Comparison of ENCODE assay signal across 15 mouse cellular contexts in genomic region chr14:27070758-27071157, GRCm38 (mm10). TPM values are rescaled to one million over a fixed set of nuclear protein-coding genes. Genes with fewer than 3 reads are reported as not detected.
DNase-seq lines count a peak whose midpoint lies in the region; ATAC-seq and TF ChIP-seq lines count a peak whose summit lies in the region.
"Had no signal": no experiment of that assay in that cellular context is flagged by ENCODE, and none has a peak within 500 bp of the region (broad histone marks: within the 10 kb centered on the region; RNA-seq: fewer than 3 reads in every experiment).

No protein-coding gene starts in this region.

- H3K4me3 ChIP-seq in neural tube, embryonic 14.5 days (ENCODE audit: low read depth, low read length), result no peak overlapping the region
- no peak overlapping the region for H3K4me3 ChIP-seq in embryonic fibroblast, embryonic 13.5 days (ENCODE audit: insufficient read depth, low read length)
- no peak overlapping the region for H3K4me3 ChIP-seq in stomach, postnatal 0 days (ENCODE audit: low read depth, low read length)
- no peak overlapping the region for H3K4me3 ChIP-seq in cerebellum, adult 2 months (replicated peaks; ENCODE audit: insufficient read depth, low read depth, low read length)
- H3K4me3 ChIP-seq: left cerebral cortex, adult 2 months had no signal

- no peak overlapping the region for H3K4me2 ChIP-seq in neural tube, embryonic 14.5 days (ENCODE audit: low read depth, low read length)
- no peak overlapping the region for H3K4me2 ChIP-seq in stomach, postnatal 0 days (replicated peaks; ENCODE audit: low read depth)
- H3K4me2 ChIP-seq: lung, embryonic 14.5 days; midbrain, embryonic 11.5 days had no signal

- no peak for DNase-seq in neural tube, embryonic 10.5 days (ENCODE audit: extremely low spot score, low spot score)
- peak; percentile 58 to 82 for DNase-seq in kidney, postnatal 25 days
- DNase-seq in stomach, postnatal 0 days (ENCODE audit: low spot score), result peak; percentile 52
- no peak for DNase-seq in cerebellum, adult 18-20 months
- no peak for DNase-seq in adrenal gland, adult 8-10 months
- no peak for DNase-seq in cerebellum, adult 2 months
- DNase-seq: adrenal gland, postnatal 25 days; cerebellum, adult 9-10 months; gastrocnemius, postnatal 25 days; lung, embryonic 14.5 days; thymus, postnatal 25 days had no signal

- peak; percentile 57; the same call in 1 of the 2 replicates for ATAC-seq in neural tube, embryonic 14.5 days (ENCODE audit: low read depth)
- ATAC-seq in stomach, postnatal 0 days (ENCODE audit: low FRiP score, low TSS enrichment), result peak; percentile 34; the same call in 1 of the 2 replicates

- TF ChIP-seq EP300 in stomach, postnatal 0 days (optimal IDR thresholded peaks at IDR 0.05), result no peak

- no peaks in the 10 kb centered on the region for H3K36me3 ChIP-seq in neural tube, embryonic 14.5 days (ENCODE audit: control insufficient read depth, insufficient read depth, low read length)
- H3K36me3 ChIP-seq in stomach, postnatal 0 days (ENCODE audit: control insufficient read depth, insufficient read depth, low read length), result no peaks in the 10 kb centered on the region

- no peaks in the 10 kb centered on the region for H3K27me3 ChIP-seq in neural tube, embryonic 14.5 days (ENCODE audit: control insufficient read depth, insufficient read depth, low read length)
- no peaks in the 10 kb centered on the region for H3K27me3 ChIP-seq in stomach, postnatal 0 days (ENCODE audit: control insufficient read depth, insufficient read depth, low read length)
- H3K27me3 ChIP-seq in cerebellum, adult 2 months (ENCODE audit: control insufficient read depth, insufficient read depth, low read length), result no peaks in the 10 kb centered on the region; the same call in 1 of the 2 replicates

- no peak overlapping the region for H3K27ac ChIP-seq in neural tube, embryonic 14.5 days (ENCODE audit: low read depth, low read length)
- H3K27ac ChIP-seq in embryonic fibroblast, embryonic 13.5 days (ENCODE audit: insufficient read depth, low read length), result peak overlapping the region; percentile 94
- no peak overlapping the region for H3K27ac ChIP-seq in stomach, postnatal 0 days (replicated peaks)
- no peak overlapping the region for H3K27ac ChIP-seq in cerebellum, adult 2 months (ENCODE audit: insufficient read depth, low read length)
- H3K27ac ChIP-seq: left cerebral cortex, adult 2 months had no signal

- TF ChIP-seq CTCF in embryonic fibroblast, embryonic 13.5 days (IDR thresholded peaks at IDR 0.05; ENCODE audit: borderline replicate concordance, insufficient read depth, low read length), result no peak
- TF ChIP-seq CTCF in stomach, postnatal 0 days (IDR thresholded peaks at IDR 0.05; ENCODE audit: low read depth), result no peak
- no peak for TF ChIP-seq CTCF in cerebellum, adult 2 months (IDR thresholded peaks at IDR 0.05; ENCODE audit: borderline replicate concordance, insufficient read depth, low read depth, low read length)

- no peak for TF ChIP-seq POLR2A in embryonic fibroblast, embryonic 13.5 days (IDR thresholded peaks at IDR 0.05; ENCODE audit: low read depth, low read length)
- TF ChIP-seq POLR2A in cerebellum, adult 2 months (IDR thresholded peaks at IDR 0.05; ENCODE audit: borderline replicate concordance, insufficient read depth, low read length), result no peak

- H3K9ac ChIP-seq in neural tube, embryonic 14.5 days (replicated peaks; ENCODE audit: low read depth, low read length), result no peak overlapping the region
- H3K9ac ChIP-seq in stomach, postnatal 0 days (ENCODE audit: low read length), result no peak overlapping the region
- H3K9ac ChIP-seq: lung, embryonic 14.5 days had no signal

- no peaks in the 10 kb centered on the region for H3K9me3 ChIP-seq in neural tube, embryonic 14.5 days (ENCODE audit: control insufficient read depth, low read length)
- no peaks in the 10 kb centered on the region for H3K9me3 ChIP-seq in stomach, postnatal 0 days (ENCODE audit: control insufficient read depth, low read length)

- peaks cover 34% of the 10 kb centered on the region for H3K4me1 ChIP-seq in neural tube, embryonic 14.5 days (ENCODE audit: control insufficient read depth, insufficient read depth, low read length)
- peaks cover 41% of the 10 kb centered on the region for H3K4me1 ChIP-seq in embryonic fibroblast, embryonic 13.5 days (ENCODE audit: control insufficient read depth, insufficient read depth, low read length)
- peaks cover 8% of the 10 kb centered on the region for H3K4me1 ChIP-seq in stomach, postnatal 0 days (replicated peaks; ENCODE audit: control insufficient read depth, insufficient read depth)
- no peaks in the 10 kb centered on the region for H3K4me1 ChIP-seq in cerebellum, adult 2 months (ENCODE audit: control insufficient read depth, insufficient read depth, low read length)

- 22% methylated on average over 9 of the region's 9 CpGs for WGBS in neural tube, embryonic 14.5 days
- whole genome bisulfite sequencing in stomach, postnatal 0 days, result 34% methylated on average over 9 of the region's 9 CpGs
- 64% methylated on average over 9 of the region's 9 CpGs for WGBS in cerebellum, adult 2 months

RNA-seq across cellular contexts. Expression of gene Il17rd, which starts 32.0 kb away (rescaled TPM):
- 2.1 and 2.4 TPM in 2 replicates for polyA plus RNA-seq in neural tube, embryonic 14.5 days (2014; fragmentation: Nextera tagmentation; extraction: Ambion mirVana)
- polyA plus RNA-seq in embryonic fibroblast, embryonic 13.5 days (2011; ENCODE audit: insufficient read length, low read depth, missing spikeins), result 10.2 and 19.3 TPM in 2 replicates
- polyA plus RNA-seq in stomach, postnatal 0 days (2015; fragmentation: Nextera tagmentation; extraction: Ambion mirVana), result 1.0 and 1.1 TPM in 2 replicates
- 1 to 10 TPM; 3.6 to 6.4 (median 5.1) TPM for total RNA-seq in adrenal gland, adult 8-10 months (2022)
- 1.2 and 1.3 TPM in 2 replicates for polyA plus RNA-seq in cerebellum, adult 2 months (2012; rRNA removed)

RNA-seq across cellular contexts. Expression of gene Arhgef3, which starts 43.9 kb away (rescaled TPM):
- polyA plus RNA-seq in neural tube, embryonic 14.5 days (2014; fragmentation: Nextera tagmentation; extraction: Ambion mirVana), result 9.9 and 13.4 TPM in 2 replicates
- polyA plus RNA-seq in embryonic fibroblast, embryonic 13.5 days (2011; ENCODE audit: insufficient read length, low read depth, missing spikeins), result 1.3 and 2.5 TPM in 2 replicates
- polyA plus RNA-seq in stomach, postnatal 0 days (2015; fragmentation: Nextera tagmentation; extraction: Ambion mirVana), result 13.1 and 14.1 TPM in 2 replicates
- total RNA-seq in adrenal gland, adult 8-10 months (2022), result 10 to 100 TPM; 44.5 to 54.9 (median 53.3) TPM
- polyA plus RNA-seq in cerebellum, adult 2 months (2012; rRNA removed), result 54.5 and 54.8 TPM in 2 replicates

Comparison
In these comparisons a context has a peak if more than half of its experiments do, and no peak if none do; other contexts are left out.
1. DNase-seq: peak in kidney, postnatal 25 days (2 of 2) and stomach, postnatal 0 days (single experiment); none in neural tube, embryonic 10.5 days (single experiment), cerebellum, adult 18-20 months (0 of 2), adrenal gland, adult 8-10 months (single experiment) and cerebellum, adult 2 months (0 of 2).